Mouse (Mus musculus) heart, embryonic 15.5 days (tissue): Measurements from ENCODE around the gene Rab35. TPM values are rescaled to one million over a fixed set of nuclear protein-coding genes. Genes with fewer than 3 reads are reported as not detected.

ENCODE experiments used
- ATAC-seq: fragments of 200-750 bp; cut with Nextera tagmentation; replicated peaks from 2 replicates; pipeline ENCODE4 v1.8.0; 2017; ENCODE audit warnings: low read depth, moderate TSS enrichment; ENCODE audit not compliant: insufficient number of reproducible peaks, insufficient read depth, low FRiP score
- H3K27ac ChIP-seq: fragments of 300-500 bp; sonication (generic); 2 replicates; pipeline ENCODE4 v1.5.1; 2015; ENCODE audit warnings: mild to moderate bottlenecking, inconsistent platforms
- H3K27me3 ChIP-seq: fragments of 300-500 bp; sonication (generic); 2 replicates; pipeline ENCODE4 v1.6.1; 2015; ENCODE audit warnings: inconsistent platforms
- H3K36me3 ChIP-seq: fragments of 300-500 bp; sonication (generic); 2 replicates; pipeline ENCODE4 v1.6.1; 2015; ENCODE audit warnings: mild to moderate bottlenecking, inconsistent platforms
- H3K4me1 ChIP-seq: fragments of 300-500 bp; sonication (generic); replicated peaks from 2 replicates; pipeline ENCODE4 v1.6.1; 2015; ENCODE audit warnings: inconsistent platforms
- H3K4me2 ChIP-seq: fragments of 300-500 bp; sonication (generic); 2 replicates; pipeline ENCODE4 v1.6.1; 2015; ENCODE audit warnings: inconsistent platforms, mild to moderate bottlenecking, moderate library complexity
- H3K4me3 ChIP-seq: fragments of 300-500 bp; sonication (generic); 2 replicates; pipeline ENCODE4 v1.5.1; 2015; ENCODE audit warnings: mild to moderate bottlenecking, inconsistent platforms
- H3K9ac ChIP-seq: fragments of 300-500 bp; sonication (generic); 2 replicates; pipeline ENCODE4 v1.6.1; 2015; ENCODE audit warnings: mild to moderate bottlenecking, inconsistent platforms
- H3K9me3 ChIP-seq: fragments of 300-500 bp; sonication (generic); replicated peaks from 2 replicates; pipeline ENCODE4 v1.6.1; 2016; ENCODE audit warnings: inconsistent platforms
- WGBS: fragments of 180-500 bp; shearing (Covaris S2); methylation state at CpG from one replicate; pipeline ENCODE4 v1.1.7; 2015; ENCODE audit warnings: mixed read lengths; 5-methylcytosine and 5-hydroxymethylcytosine counted together
- polyA plus RNA-seq: library from polyadenylated mRNA; unstranded; fragments of >200 nt; fragmentation: Nextera tagmentation; extraction: Ambion mirVana; gene quantifications from 2 replicates; pipeline ENCODE4 v1.2.1, GENCODE M21; 2015

Rab35 gene
- polyA plus RNA-seq, 1 experiment from 2014 or later, result 13.7 TPM

- no peak for ATAC-seq
- Histone ChIP-seq H3K9ac (no peak overlapping the region), H3K4me1 (no peaks in the 10 kb centered on the region), H3K4me2 (no peak overlapping the region), H3K27ac (no peak overlapping the region), H3K36me3 (no peaks in the 10 kb centered on the region), H3K4me3 (no peak overlapping the region), H3K9me3 (no peaks in the 10 kb centered on the region), H3K27me3 (peaks cover 6% of the 10 kb centered on the region)
- WGBS, result 22% methylated on average over 7 of the region's 7 CpGs
Observed at GRCm38 (mm10) chr5:115667894-115668293, 36.2 kb downstream of the Rab35 start.

GRCm38 (mm10) chr5:115668986-115669385 is 37.3 kb downstream of the Rab35 start:
- peaks cover 2% of the 10 kb centered on the region; the same call in 1 of the 2 replicates for H3K27me3 ChIP-seq
- no peak overlapping the region for H3K9ac ChIP-seq
- no peaks in the 10 kb centered on the region for H3K4me1 ChIP-seq
- no peak overlapping the region for H3K4me2 ChIP-seq
- H3K27ac ChIP-seq, result no peak overlapping the region
- no peaks in the 10 kb centered on the region for H3K9me3 ChIP-seq
- no peaks in the 10 kb centered on the region for H3K36me3 ChIP-seq
- no peak overlapping the region for H3K4me3 ChIP-seq
- 82% methylated on average over 12 of the region's 12 CpGs for WGBS
- ATAC-seq, result no peak

- Histone ChIP-seq H3K27me3 (peaks cover 2% of the 10 kb centered on the region; the same call in 1 of the 2 replicates), H3K27ac (no peak overlapping the region), H3K36me3 (no peaks in the 10 kb centered on the region), H3K9me3 (no peaks in the 10 kb centered on the region), H3K4me2 (no peak overlapping the region), H3K4me1 (no peaks in the 10 kb centered on the region), H3K9ac (no peak overlapping the region), H3K4me3 (no peak overlapping the region)
- no peak for ATAC-seq
- WGBS, result 85% methylated on average over 11 of the region's 11 CpGs
Observed at GRCm38 (mm10) chr5:115669974-115670373, 38.3 kb downstream of the Rab35 start.

- H3K4me1 ChIP-seq, result no peaks in the 10 kb centered on the region
- no peak overlapping the region for H3K4me2 ChIP-seq
- ATAC-seq, result no peak
- WGBS, result 37% methylated on average over 2 of the region's 2 CpGs
- peaks cover 2% of the 10 kb centered on the region; the same call in 1 of the 2 replicates for H3K27me3 ChIP-seq
- no peak overlapping the region for H3K9ac ChIP-seq
- no peak overlapping the region for H3K27ac ChIP-seq
- H3K4me3 ChIP-seq, result no peak overlapping the region
- no peaks in the 10 kb centered on the region for H3K9me3 ChIP-seq
- H3K36me3 ChIP-seq, result no peaks in the 10 kb centered on the region
Observed at GRCm38 (mm10) chr5:115670406-115670805, 38.7 kb downstream of the Rab35 start.

GRCm38 (mm10) chr5:115671846-115672245 is 40.1 kb downstream of the Rab35 start:
- H3K4me2 ChIP-seq, result no peak overlapping the region
- peaks cover 2% of the 10 kb centered on the region; the same call in 1 of the 2 replicates for H3K27me3 ChIP-seq
- H3K9ac ChIP-seq, result no peak overlapping the region
- no peaks in the 10 kb centered on the region for H3K9me3 ChIP-seq
- 71% methylated on average over 8 of the region's 8 CpGs for WGBS
- no peak overlapping the region for H3K4me3 ChIP-seq
- H3K27ac ChIP-seq, result no peak overlapping the region
- no peaks in the 10 kb centered on the region for H3K4me1 ChIP-seq
- no peaks in the 10 kb centered on the region for H3K36me3 ChIP-seq
- ATAC-seq, result no peak

- 84% methylated on average over 10 of the region's 10 CpGs for WGBS
- H3K4me2 ChIP-seq, result no peak overlapping the region
- no peak for ATAC-seq
Observed at GRCm38 (mm10) chr5:115685126-115685525, 53.4 kb downstream of the Rab35 start.

GRCm38 (mm10) chr5:115686716-115687115 is 55.0 kb downstream of the Rab35 start:
- Histone ChIP-seq H3K9me3 (no peaks in the 10 kb centered on the region), H3K4me1 (no peaks in the 10 kb centered on the region), H3K27me3 (no peaks in the 10 kb centered on the region), H3K27ac (no peak overlapping the region), H3K4me2 (no peak overlapping the region), H3K4me3 (no peak overlapping the region), H3K9ac (no peak overlapping the region), H3K36me3 (no peaks in the 10 kb centered on the region)
- no peak for ATAC-seq
- 62% methylated on average over 7 of the region's 7 CpGs for WGBS

More at GRCm38 (mm10) chr5:115685126-115685525, 53.4 kb downstream of the Rab35 start:
- H3K9me3 ChIP-seq, result no peaks in the 10 kb centered on the region
- H3K4me1 ChIP-seq, result no peaks in the 10 kb centered on the region
- H3K36me3 ChIP-seq, result no peaks in the 10 kb centered on the region
- no peaks in the 10 kb centered on the region for H3K27me3 ChIP-seq
- no peak overlapping the region for H3K9ac ChIP-seq
- no peak overlapping the region for H3K4me3 ChIP-seq
- no peak overlapping the region for H3K27ac ChIP-seq

GRCm38 (mm10) chr5:115693271-115693670 is 61.6 kb downstream of the Rab35 start:
- Histone ChIP-seq H3K9me3 (no peaks in the 10 kb centered on the region), H3K4me3 (no peak overlapping the region), H3K9ac (no peak overlapping the region), H3K4me2 (no peak overlapping the region), H3K27ac (no peak overlapping the region), H3K4me1 (no peaks in the 10 kb centered on the region), H3K27me3 (no peaks in the 10 kb centered on the region), H3K36me3 (no peaks in the 10 kb centered on the region)
- WGBS, result 53% methylated on average over 3 of the region's 3 CpGs
- ATAC-seq, result no peak

GRCm38 (mm10) chr5:115695191-115695770 is 63.6 kb downstream of the Rab35 start:
- 82% methylated on average over 6 of the region's 6 CpGs for WGBS

GRCm38 (mm10) chr5:115696811-115697210 is 65.1 kb downstream of the Rab35 start:
- WGBS, result 75% methylated on average over 5 of the region's 5 CpGs

More at GRCm38 (mm10) chr5:115695191-115695770, 63.6 kb downstream of the Rab35 start:
- ATAC-seq, result no peak
- Histone ChIP-seq H3K27ac (no peak overlapping the region), H3K9ac (no peak overlapping the region), H3K4me2 (no peak overlapping the region), H3K9me3 (no peaks in the 10 kb centered on the region), H3K4me3 (no peak overlapping the region), H3K36me3 (no peaks in the 10 kb centered on the region), H3K27me3 (no peaks in the 10 kb centered on the region), H3K4me1 (no peaks in the 10 kb centered on the region)

More at GRCm38 (mm10) chr5:115696811-115697210, 65.1 kb downstream of the Rab35 start:
- H3K4me1 ChIP-seq, result no peaks in the 10 kb centered on the region
- H3K27ac ChIP-seq, result no peak overlapping the region
- H3K36me3 ChIP-seq, result no peaks in the 10 kb centered on the region
- ATAC-seq, result no peak
- H3K9ac ChIP-seq, result no peak overlapping the region
- H3K4me2 ChIP-seq, result no peak overlapping the region
- H3K9me3 ChIP-seq, result no peaks in the 10 kb centered on the region
- H3K4me3 ChIP-seq, result no peak overlapping the region
- H3K27me3 ChIP-seq, result no peaks in the 10 kb centered on the region
